Mouse (Mus musculus): ENCODE measurements at regions not wholly inside any gene's neighbourhood (a gene's known extent, or its start where the extent isn't known, plus 50 kb on each side); places are given as distances from the start of the nearest gene placed in this dataset.

DNA sequence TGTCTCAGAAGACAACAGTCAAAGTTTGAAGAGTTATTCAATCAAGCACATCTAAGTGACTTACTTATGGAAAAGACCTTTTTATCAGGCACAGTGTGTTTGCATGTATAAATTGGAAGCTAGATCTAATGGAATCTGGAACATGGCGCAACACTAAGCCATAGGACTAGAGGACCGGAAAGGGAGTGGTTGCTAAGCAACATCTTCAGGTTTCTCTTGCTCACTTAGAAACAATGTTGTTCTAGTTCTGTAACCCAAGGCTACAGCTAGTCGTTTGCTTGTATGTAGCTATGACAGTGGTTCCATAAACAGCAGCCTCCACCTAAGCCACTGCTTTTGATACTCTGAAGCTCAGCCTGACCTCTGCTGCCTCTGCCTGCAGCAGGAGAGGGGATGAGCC is 338.8 kb downstream of the Hs3st3b1 start:
- TF ChIP-seq CTCF (IDR thresholded peaks at IDR 0.05; ENCODE audit: control insufficient read depth, insufficient read depth, low read length) (no peak), POLR2A (IDR thresholded peaks at IDR 0.05; ENCODE audit: borderline replicate concordance, control insufficient read depth, low read depth, low read length) (no peak)

All from bone marrow, adult 2 months (tissue).